Mouse (Mus musculus) c-Kit-negative CD71-positive TER-119-positive erythroid progenitor cells, embryonic 14.5 days (primary cell): ENCODE measurements at regions not wholly inside any gene's neighbourhood (a gene's known extent, or its start where the extent isn't known, plus 50 kb on each side); places are given as distances from the start of the nearest gene placed in this dataset.
A peak's percentile ranks its signal among the peaks of the same experiment; 100 is the strongest.

Experiments used
- DNase-seq: peaks from one replicate; pipeline ENCODE4 v3.0.0-alpha.2; 2013; ENCODE audit warnings: low read depth, low spot score

DNA sequence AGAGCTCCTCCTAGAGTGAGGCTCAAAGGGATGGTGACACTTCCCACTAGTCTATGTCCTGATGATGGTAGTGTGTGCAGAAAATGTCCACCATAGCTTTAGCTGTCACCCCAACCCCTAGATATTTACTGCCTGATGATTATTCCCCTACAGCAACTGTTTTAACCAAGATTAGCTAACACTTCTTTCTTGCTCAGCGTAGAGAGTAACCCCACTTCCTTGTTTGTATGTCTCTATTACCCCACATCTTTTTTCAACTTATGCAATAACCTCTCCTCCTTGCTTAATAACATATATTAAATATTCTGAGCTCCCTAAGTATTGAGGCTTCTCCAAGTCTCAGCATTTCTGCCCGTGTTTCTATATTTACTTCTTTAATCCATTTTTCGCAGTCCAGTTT is 404.2 kb upstream of the Cntn3 start:
- DNase-seq = no peak

- DNase-seq = no peak
These were observed 450.4 kb upstream of the Cntn3 start for GRCm38 (mm10) chr6:103023326-103023725.

GRCm38 (mm10) chr6:103024006-103024405 is 451.1 kb upstream of the Cntn3 start:
- no peak for DNase-seq

- DNase-seq = no peak
These were observed 455.2 kb upstream of the Cntn3 start for GRCm38 (mm10) chr6:103028150-103028549.

DNA sequence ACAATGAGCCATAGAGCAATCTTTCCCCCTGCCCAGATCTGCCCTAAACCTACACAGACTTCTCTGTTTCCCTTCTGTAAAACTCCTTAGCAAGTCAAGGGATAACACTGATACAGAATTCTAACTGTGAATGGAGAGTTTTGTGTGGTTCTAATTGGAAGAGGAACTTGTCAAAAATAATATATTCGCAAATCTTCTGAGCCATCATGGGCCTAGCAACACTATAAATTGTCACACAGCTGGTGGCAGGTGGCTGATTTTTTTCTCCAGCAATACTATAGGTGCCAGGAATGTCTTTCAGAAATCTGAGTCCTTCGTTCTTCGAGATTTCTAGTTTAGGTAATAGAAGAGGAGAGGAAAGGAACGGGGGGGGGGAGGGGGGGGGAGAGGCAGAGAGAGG is 460.5 kb upstream of the Cntn3 start:
- DNase-seq = no peak

GRCm38 (mm10) chr6:103033919-103034318 is 461.0 kb upstream of the Cntn3 start:
- no peak for DNase-seq

DNA sequence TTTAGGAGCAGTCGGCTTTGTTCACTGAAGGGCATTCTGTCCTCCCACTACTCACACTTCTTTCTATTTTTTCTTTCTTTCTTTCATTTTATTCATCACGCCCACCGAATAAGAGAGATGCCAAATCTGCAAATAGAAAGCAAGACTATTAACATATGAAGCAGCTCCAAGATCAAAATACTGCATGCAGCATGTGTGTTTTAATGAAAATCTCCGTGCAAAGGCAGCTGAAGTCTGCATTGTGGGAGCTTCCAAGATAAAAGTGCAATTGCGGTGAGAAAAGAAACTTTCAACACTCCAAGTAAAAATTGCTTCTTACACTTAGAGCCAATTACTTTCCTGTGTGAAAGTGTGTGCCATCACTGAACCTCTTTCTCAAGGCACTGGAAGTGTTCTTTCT is 449.8 kb upstream of the Chl1 start:
- DNase-seq = no peak

- DNase-seq = no peak
These were observed 404.2 kb upstream of the Chl1 start for GRCm38 (mm10) chr6:103106189-103106588.

DNA sequence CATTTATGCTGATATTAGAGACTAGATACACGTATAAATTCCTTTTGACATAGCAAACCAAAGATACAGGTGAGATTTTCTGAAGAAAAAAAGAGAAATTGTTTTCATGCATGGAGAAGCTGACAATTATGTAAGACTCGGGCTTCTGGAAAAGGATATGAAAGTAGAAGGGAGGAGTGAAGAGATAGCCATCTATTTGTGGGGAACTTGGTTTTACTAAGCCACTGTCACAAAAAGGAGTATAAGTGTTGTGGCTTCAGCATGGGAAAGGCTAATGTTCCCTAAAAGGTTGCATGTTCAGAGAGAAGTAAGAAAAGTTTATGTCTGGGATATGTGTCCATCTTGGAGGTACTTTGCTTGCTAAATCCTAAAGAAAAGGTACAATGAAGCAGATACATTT is 390.8 kb upstream of the Chl1 start:
- no peak for DNase-seq

DNA sequence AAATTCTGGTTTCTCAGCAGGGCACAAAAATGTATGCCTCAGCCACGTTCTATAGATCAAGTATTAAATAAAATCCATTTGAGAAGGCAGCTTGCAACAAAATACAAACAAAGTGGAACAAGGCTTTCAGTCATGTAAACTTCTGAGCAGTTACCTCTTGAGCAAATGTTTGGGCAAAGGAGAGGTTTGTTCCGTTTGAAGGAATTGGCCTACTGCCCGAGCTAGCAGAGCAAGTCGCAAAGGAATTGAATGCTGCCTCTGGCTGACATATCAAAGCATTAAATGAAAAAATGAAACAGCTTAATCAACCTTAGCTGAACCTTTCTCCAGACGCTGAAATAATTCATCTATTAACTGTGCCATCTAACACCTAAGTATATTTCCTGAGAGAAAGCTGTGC is 369.5 kb upstream of the Chl1 start:
- DNase-seq = no peak

DNA sequence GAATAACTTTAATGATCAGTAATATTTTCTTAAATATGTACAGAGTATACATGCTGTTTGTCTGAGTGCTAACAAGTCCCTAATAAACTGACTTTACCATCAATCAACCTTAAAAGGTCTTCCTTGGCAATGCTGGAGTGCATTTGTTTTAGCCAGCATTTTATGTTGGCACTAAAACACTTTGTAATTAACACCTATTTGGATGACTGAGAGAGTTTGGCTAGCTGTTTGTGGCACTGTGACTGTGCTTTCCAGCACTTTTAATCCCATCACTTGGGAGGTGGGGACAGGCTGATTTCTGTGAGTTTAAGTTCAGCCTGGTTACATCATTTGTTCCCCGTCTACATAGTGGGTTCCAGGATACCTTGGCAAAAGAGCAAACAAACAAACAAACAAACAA is 332.5 kb upstream of the Chl1 start:
- no peak for DNase-seq

DNA sequence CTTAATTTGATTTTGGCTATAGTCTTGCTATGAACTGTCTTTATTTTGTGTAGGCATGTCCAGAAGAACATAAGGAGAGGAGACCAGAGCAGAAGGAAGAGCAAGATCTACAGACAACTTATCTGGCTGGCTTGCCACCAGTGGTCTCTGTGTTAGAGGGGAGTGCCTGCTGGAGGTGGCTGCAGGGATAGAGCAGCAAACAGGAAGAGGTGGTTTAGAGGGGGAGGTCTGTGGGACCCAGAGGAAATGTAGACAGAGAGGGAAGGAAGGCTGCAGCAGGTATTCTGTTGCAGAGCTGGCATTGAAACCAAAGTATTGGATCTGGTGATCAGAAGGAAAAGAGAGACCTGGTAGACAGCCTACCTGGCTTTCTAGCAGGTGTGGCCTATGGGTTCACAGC is 327.0 kb upstream of the Chl1 start:
- no peak for DNase-seq

- no peak for DNase-seq
These were observed 313.5 kb upstream of the Chl1 start for GRCm38 (mm10) chr6:103196838-103197237.

GRCm38 (mm10) chr6:103201605-103202004 is 308.8 kb upstream of the Chl1 start:
- DNase-seq = no peak

DNA sequence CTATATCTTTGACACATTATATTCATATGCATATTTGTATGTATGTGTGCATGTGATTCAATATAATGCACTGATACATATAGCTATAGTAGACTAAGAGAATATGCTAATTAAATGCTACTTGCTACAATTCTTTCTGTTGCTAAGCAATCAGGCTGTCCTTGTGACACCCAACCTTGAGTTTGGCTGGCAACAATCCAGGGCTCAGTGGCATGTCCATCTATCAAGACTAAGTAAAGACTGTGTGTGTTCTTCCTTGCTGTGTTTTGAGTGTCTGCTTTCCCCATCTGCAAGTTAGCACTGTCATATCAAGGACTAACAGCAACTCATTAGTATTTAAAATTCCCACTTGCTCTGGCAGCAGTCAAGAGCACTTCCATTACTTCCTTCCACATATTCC is 301.2 kb upstream of the Chl1 start:
- DNase-seq = no peak

DNA sequence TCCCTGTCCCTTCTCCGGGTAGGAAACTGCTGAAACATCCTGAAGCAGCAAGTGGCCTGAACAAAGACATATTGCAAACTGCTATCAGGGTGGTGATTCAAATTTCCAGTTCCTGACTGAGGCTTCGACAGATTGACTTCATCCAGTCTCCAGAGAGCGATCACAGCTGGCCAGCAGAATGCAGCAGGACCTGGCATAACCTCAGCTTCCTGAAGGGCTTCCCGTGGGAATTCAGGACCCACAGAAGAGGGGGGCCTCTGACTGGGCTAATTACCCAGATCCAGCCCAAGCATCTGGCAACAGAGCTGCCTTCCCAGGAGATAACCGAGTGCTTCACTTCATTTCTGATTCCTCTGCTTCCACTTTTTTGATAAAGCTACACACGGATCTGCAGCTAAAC is 297.2 kb upstream of the Chl1 start:
- DNase-seq = no peak

- DNase-seq = no peak
These were observed 273.5 kb upstream of the Chl1 start for GRCm38 (mm10) chr6:103236896-103237295.

- no peak for DNase-seq
These were observed 241.4 kb upstream of the Chl1 start for GRCm38 (mm10) chr6:103268984-103269383.

- no peak for DNase-seq
These were observed 238.2 kb upstream of the Chl1 start for GRCm38 (mm10) chr6:103272216-103272615.

DNA sequence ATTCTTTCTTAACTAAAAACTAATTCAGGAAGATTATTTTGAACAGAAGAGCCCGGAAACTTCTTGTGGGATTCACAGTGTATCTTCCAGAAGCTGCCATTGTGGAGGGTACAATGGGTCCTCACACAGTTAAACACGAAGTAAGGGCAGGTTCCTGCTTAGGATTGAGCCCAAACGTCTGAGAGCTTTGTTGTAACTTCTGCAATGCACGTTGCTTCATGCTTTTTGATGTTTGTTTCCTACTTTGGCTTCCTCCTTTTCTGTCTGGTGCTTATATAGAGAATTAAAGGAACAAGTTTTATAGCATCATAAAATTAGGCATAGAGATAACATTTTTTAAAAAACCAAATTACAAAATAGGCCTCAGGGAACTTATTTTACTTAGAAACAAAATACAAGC is 235.3 kb upstream of the Chl1 start:
- no peak for DNase-seq

DNA sequence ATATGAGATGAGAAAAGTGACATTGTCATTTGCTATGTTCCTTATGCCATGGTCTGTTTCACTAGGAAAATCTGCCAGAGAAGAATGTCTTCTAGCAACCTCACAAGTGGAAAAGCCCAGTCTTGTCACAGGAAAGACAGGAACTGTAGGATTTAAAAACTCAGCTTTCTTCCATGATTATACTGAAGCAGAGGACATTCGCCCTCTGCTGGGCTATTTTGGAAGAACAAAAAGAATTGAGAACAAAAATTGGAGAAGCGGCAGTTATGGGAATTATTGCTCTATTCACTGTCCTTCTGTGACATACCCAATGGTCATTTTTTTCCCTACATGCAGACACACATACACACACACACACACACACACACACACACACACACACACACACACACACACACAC is 234.9 kb upstream of the Chl1 start:
- DNase-seq = no peak

DNA sequence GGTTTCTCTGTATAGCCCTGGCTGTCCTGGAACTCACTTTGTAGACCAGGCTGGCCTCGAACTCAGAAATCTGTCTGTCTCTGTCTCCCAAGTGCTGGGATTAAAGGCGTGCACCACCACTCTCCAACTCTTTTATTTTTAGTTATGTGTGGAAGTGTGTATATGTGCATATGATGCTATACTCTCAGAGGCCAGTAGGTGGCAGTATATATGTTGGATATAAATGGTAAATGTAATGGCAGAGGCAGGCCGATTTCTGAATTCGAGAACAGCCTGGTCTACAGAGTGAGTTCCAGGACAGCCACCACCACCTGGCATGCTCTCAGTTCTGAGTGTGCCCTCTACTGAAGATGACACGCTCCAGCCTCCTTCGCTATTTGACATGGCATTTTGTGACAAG is 214.4 kb upstream of the Chl1 start:
- DNase-seq = peak; percentile 11

- DNase-seq = peak; percentile 11
These were observed 203.8 kb upstream of the Chl1 start for GRCm38 (mm10) chr6:103306420-103307249.

DNA sequence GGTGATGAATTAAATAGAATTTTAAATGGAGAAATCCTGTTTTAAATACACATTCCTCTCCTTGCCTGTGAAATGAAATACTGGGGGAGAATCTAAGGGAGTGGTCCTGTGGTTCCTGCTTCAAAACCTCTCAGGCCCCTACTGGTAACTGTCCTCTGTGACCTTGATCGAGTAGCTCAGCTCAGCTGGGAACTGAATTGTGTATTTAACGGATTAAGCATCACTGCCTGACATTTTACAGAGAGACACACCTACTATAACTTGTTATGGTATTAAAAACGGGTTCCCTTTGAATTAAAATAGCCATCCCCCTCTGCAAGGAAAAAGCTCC is 203.2 kb upstream of the Chl1 start:
- DNase-seq = no peak
